Mouse (Mus musculus): ENCODE measurements around the gene Slc9a5.

GRCm38 (mm10) chr8:105389096-105389495 is 40.5 kb downstream of the Slc9a5 start:
- TF ChIP-seq CTCF (IDR thresholded peaks at IDR 0.05; ENCODE audit: insufficient read depth, low read length), result no peak
- TF ChIP-seq POLR2A (IDR thresholded peaks at IDR 0.05; ENCODE audit: borderline replicate concordance, extremely low read depth, low read depth, low read length), result no peak

All from lung, adult 2 months (tissue).